Comparison of ENCODE assay signal across 7 mouse cellular contexts in the genomic region with DNA sequence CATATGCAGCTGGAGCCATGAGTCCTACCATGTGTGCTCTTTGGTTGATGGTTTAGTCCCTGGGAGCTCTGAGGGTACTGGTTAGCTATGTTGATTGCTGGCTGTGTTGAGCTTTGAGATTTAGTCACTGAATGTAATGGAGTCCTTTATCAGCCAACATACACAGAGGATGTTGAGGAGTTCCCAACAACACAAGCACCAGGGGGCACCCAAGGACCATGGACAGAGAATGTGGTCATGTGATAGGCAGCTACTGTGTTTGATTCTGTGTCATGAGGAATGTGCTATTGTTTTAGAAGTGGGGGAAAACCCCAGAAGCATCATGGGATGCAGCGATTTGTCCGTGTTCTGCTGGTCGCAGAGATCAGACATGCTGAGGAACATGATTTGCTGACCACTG.
DNase-seq lines count a peak whose midpoint lies in the region.

No protein-coding gene starts in this region.

- DNase-seq in cerebellum, adult 11 months, result peak; percentile 15
- peak; percentile 44 to 50 for DNase-seq in cerebellum, postnatal 14 days
- DNase-seq in heart, adult 18-20 months, result peak; percentile 12 to 41
- DNase-seq in kidney, adult 18-20 months, result peak; percentile 35
- DNase-seq in layer of hippocampus, adult 11-12 months (ENCODE audit: low spot score), result peak; percentile 25
- DNase-seq in lung, adult 18-20 months, result peak; percentile 12 to 32
- peak; percentile 5 for DNase-seq in ovary, postnatal 36 days (ENCODE audit: low spot score)

Comparison
In these comparisons a context has a peak if more than half of its experiments do, and no peak if none do; other contexts are left out.
1. Peak in every context shown above with its lines: DNase-seq.